Mouse (Mus musculus): ENCODE measurements at regions not wholly inside any gene's neighbourhood (a gene's known extent, or its start where the extent isn't known, plus 50 kb on each side); places are given as distances from the start of the nearest gene placed in this dataset.

DNA sequence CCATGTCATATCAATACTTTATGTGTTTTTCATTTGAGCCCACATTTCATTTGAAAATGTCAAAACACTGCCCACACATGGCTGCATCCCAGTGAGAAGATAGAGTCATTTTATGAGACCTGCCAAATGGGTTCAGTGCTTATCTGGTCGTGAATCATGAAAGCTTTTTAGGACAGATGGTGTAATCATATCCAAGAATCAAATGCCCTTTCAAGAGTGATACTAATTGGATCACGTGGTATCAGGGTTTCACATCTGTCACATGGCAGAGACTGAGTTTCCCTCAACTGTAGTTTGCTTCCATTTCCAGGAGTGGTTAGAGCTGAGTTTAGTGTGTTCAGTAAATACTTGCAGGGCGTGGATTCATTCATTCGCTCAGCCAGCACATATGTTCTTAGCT lies 87.2 kb upstream of the Agbl1 start:
- DNase-seq (ENCODE audit: low spot score in 2 of 2): peak; percentile 54 to 61

GRCm38 (mm10) chr7:76146385-76146784 lies 83.3 kb upstream of the Agbl1 start:
- DNase-seq (ENCODE audit: low spot score in 2 of 2): no peak

DNA sequence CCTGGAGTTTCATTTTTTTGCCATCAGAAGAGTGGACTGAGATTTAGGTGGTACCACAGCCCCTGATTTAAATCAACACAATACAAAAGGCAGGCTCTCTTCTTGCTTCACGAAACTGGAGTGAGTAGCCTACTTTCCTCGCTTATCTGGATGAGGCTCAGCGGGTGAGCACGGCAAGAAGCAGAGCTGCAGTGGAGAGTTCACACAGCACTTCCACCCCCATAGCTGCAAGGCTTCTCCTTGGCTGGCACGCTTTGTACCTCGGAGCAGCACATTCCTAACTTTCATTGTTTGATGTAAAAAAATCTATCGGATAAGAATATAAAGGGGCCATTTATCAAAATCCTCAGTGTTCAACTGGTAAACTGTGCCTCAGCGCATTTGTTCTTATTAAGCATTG lies 72.8 kb upstream of the Agbl1 start:
- no peak for DNase-seq (ENCODE audit: low spot score in 2 of 2)

- no peak for DNase-seq (ENCODE audit: low spot score in 2 of 2)
Observed at GRCm38 (mm10) chr7:76164191-76164590, 65.5 kb upstream of the Agbl1 start.

GRCm38 (mm10) chr7:76164735-76165630 lies 64.7 kb upstream of the Agbl1 start:
- DNase-seq (ENCODE audit: low spot score in 2 of 2): no peak

DNA sequence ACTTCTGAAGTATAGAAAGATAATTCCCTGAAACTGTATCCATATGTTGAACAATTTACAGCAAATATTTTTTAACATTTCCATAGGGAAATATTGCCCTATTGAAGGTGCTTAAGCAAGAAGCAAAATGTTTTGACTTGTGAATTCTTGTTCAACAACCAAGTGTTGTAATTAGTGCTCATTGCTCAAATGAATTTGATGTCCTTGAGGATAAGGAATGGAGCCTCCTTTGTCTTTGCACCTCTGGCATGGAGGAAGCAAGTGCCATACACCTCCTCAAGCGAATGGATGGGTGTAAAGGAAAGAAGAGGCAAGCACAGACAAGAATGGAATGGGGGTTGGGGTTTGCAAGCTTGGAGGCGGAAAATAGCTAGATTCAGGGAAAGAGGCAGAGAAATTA lies 59.2 kb upstream of the Agbl1 start:
- DNase-seq (ENCODE audit: low spot score in 2 of 2): no peak

- no peak for DNase-seq (ENCODE audit: low spot score in 2 of 2)
Observed at GRCm38 (mm10) chr7:76176235-76176634, 53.5 kb upstream of the Agbl1 start.

- DNase-seq (ENCODE audit: low spot score in 2 of 2): no peak
Observed at GRCm38 (mm10) chr7:76177420-76177819, 52.3 kb upstream of the Agbl1 start.
